Mouse (Mus musculus): ENCODE results near the gene Rnf167.

DNA sequence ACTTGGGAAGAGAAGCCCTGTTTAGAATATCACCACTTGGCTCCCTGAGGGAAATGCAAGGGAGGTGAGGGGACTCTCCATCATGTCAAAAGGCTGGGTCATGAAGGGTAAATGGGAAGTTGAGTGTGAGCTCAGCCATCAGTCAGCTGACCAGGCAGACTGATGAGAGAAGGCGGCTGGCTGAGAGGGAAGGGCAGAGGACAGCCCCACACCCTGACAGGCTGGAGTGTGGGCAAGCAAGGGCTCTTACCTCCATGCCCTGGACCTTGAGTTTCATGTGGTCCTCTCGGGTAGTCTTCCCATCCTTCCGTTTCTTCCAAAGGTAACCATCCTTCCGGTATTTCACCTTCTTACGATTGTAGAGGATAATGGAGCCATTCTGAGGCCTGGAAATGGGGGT lies 36.6 kb downstream of the Rnf167 start:
- TF ChIP-seq POLR2A (IDR thresholded peaks at IDR 0.05; ENCODE audit: extremely low read depth, insufficient read depth, low read length): no peak
- no peak for TF ChIP-seq CTCF (IDR thresholded peaks at IDR 0.05; ENCODE audit: low read depth, low read length)

All from liver, adult 2 months (tissue).